Mouse (Mus musculus) midbrain, embryonic 15.5 days (tissue): ENCODE results near the gene Zfp758. TPM values are rescaled to one million over a fixed set of nuclear protein-coding genes. Genes with fewer than 3 reads are reported as not detected.

Experiments used
- polyA plus RNA-seq: library from polyadenylated mRNA; unstranded; fragments of >200 nt; fragmentation: Nextera tagmentation; extraction: Ambion mirVana; gene quantifications from 2 replicates; pipeline ENCODE4 v1.2.1, GENCODE M21; 2015

Gene Zfp758
- polyA plus RNA-seq, 1 experiment from 2014 or later: 9.7 TPM

Other genes starting within 250 kb of the Zfp758 start
- 2.0 and 2.2 TPM in 2 replicates for gene Zfp947, start 195.3 kb upstream of the Zfp758 start, polyA plus RNA-seq
- 4.0 and 4.3 TPM in 2 replicates for gene Zfp994, start 135.8 kb upstream of the Zfp758 start, polyA plus RNA-seq
- gene CT030661.1, start 46.6 kb upstream of the Zfp758 start, polyA plus RNA-seq: 9.9 and 12.4 TPM in 2 replicates
- 12.2 and 12.6 TPM in 2 replicates for gene Zfp944, start 53 bp upstream of the Zfp758 start, polyA plus RNA-seq
- gene Zfp946, start 62.8 kb downstream of the Zfp758 start, polyA plus RNA-seq: 32.0 and 35.2 TPM in 2 replicates
- not detected in 2 replicates for gene Vmn2r111, start 212.0 kb downstream of the Zfp758 start, polyA plus RNA-seq
- not detected in 2 replicates for gene Vmn2r112, start 239.5 kb downstream of the Zfp758 start, polyA plus RNA-seq